Mouse (Mus musculus): ENCODE results near the gene 5730409E04Rik. TPM values are rescaled to one million over a fixed set of nuclear protein-coding genes. Genes with fewer than 3 reads are reported as not detected.

The 5730409E04Rik gene
- polyA plus RNA-seq, 1 experiment from 2014 or later = 11.6 TPM

DNA sequence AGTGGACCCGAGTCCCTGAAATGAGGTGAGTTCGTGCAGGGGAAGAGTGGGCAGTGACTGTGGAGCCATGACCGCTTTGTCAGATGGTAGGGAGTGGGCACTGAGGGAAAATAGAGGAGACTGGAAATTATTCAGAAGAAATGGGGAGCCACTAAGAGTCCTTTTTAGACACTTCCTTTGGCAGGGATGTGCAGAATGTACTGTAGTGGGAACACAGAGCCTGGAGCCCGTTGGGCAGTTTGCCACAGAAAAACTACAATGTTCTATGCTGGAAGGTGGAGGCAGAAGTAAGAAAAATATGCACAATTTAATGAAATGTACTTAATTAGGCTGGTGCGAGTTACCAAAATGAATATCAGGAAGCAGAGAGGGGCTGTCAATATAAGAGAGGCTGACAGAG is 43.5 kb downstream of the 5730409E04Rik start:
- 92% methylated on average over 5 of the region's 5 CpGs for WGBS (ENCODE audit: missing documents)
- Histone ChIP-seq H3K4me3 (ENCODE audit: inconsistent target) (no peak overlapping the region), H3K36me3 (ENCODE audit: inconsistent target) (no peaks in the 10 kb centered on the region), H3K27ac (no peak overlapping the region), H3K79me2 (ENCODE audit: inconsistent target) (no peaks in the 10 kb centered on the region)

DNA sequence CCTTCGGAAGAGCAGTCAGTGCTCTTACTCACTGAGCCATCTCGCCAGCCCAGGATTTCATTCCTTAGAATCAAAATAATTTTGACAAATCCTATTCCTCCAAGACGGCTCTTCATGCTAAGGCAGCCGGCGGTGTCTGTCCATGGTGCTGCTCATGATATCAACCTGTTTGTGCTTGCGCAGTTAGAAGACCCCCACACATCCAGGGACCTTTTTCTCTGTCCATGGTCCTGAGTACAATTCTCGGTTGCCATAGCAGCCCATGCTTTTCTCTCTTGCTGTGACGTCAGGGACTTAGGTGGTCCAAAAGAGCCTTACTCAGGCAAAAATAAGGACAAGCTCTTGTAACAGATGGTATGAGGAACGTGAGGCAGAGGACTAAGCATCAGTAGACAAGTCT is 45.7 kb downstream of the 5730409E04Rik start:
- no peaks in the 10 kb centered on the region for H3K36me3 ChIP-seq (ENCODE audit: inconsistent target)
- no peak overlapping the region for H3K4me3 ChIP-seq (ENCODE audit: inconsistent target)
- no peak overlapping the region for H3K27ac ChIP-seq
- H3K79me2 ChIP-seq (ENCODE audit: inconsistent target) = no peaks in the 10 kb centered on the region
- 18% methylated on average over 9 of the region's 9 CpGs for WGBS (ENCODE audit: missing documents)

DNA sequence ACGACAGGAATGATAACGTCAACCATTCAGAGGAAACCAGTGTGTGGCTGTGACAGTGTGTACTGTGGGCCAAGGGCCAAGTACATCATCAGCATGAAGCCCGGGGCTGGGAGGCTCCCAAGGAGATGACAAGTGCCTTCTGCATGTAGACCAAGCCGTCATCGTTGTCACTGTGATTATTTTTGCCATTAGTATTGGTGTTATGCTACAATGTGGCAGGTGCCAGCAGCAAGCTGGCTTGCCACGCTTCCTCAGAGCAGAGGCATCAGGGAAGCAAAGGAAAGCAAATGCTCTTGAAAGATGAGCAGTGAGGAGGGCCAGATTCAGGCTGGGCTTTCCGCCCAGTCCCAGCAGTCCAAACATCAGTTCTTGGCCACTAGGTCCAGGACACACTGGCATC is 51.6 kb downstream of the 5730409E04Rik start:
- H3K79me2 ChIP-seq (ENCODE audit: inconsistent target) = no peaks in the 10 kb centered on the region
- H3K27ac ChIP-seq = no peak overlapping the region
- H3K4me3 ChIP-seq (ENCODE audit: inconsistent target) = no peak overlapping the region
- no peaks in the 10 kb centered on the region for H3K36me3 ChIP-seq (ENCODE audit: inconsistent target)
- 82% methylated on average over 7 of the region's 7 CpGs for WGBS (ENCODE audit: missing documents)

Other genes with a start within 250 kb of the 5730409E04Rik start
- 9.3 to 11.7 TPM (median 9.4 TPM) in 3 replicates for gene Ago3, start 180.3 kb upstream of the 5730409E04Rik start, polyA plus RNA-seq (2018)
- 20.9 to 22.7 TPM (median 22.2 TPM) in 3 replicates for gene Ago1, start 141.2 kb upstream of the 5730409E04Rik start, polyA plus RNA-seq (2018)
- 5.6 to 10.3 TPM (median 6.6 TPM) in 3 replicates for gene Ago4, start 76.3 kb upstream of the 5730409E04Rik start, polyA plus RNA-seq (2018)
- gene Clspn, start 52.9 kb upstream of the 5730409E04Rik start, polyA plus RNA-seq (2018) = 1.1 to 13.8 TPM (median 13.0 TPM) in 3 replicates
- 164 to 241 TPM (median 175 TPM) in 3 replicates for gene Psmb2, start 67.8 kb downstream of the 5730409E04Rik start, polyA plus RNA-seq (2018)
- not detected in 3 replicates for gene Tfap2e, start 126.4 kb downstream of the 5730409E04Rik start, polyA plus RNA-seq (2018)
- gene Ncdn, start 143.6 kb downstream of the 5730409E04Rik start, polyA plus RNA-seq (2018) = 9.4 to 21.9 TPM (median 12.3 TPM) in 3 replicates
- gene AU040320, start 143.7 kb downstream of the 5730409E04Rik start, polyA plus RNA-seq (2018) = 25.7 to 27.5 TPM (median 26.7 TPM) in 3 replicates

All from macrophage (primary cell).